Mouse (Mus musculus) heart, adult 8-10 months (tissue): Measurements from ENCODE around the gene Ambra1. TPM values are rescaled to one million over a fixed set of nuclear protein-coding genes. Genes with fewer than 3 reads are reported as not detected.

Source experiments
- DNase-seq: peaks from one replicate; pipeline ENCODE4 v3.0.0; 2022; ENCODE audit warnings: low spot score
- microRNA-seq: library from miRNA; unstranded; fragments of <30 nt; microRNA quantifications from one replicate; pipeline ENCODE4 v1.2.0, GENCODE M21; 2022
- total RNA-seq, 4 experiments: library from RNA; stranded (reverse); gene quantifications; 2 replicates each; pipeline ENCODE4 v1.2.4; 2022

Gene Ambra1
- total RNA-seq, 4 experiments from 2014 or later: 16.2 to 18.1 (median 16.6) TPM

DNA sequence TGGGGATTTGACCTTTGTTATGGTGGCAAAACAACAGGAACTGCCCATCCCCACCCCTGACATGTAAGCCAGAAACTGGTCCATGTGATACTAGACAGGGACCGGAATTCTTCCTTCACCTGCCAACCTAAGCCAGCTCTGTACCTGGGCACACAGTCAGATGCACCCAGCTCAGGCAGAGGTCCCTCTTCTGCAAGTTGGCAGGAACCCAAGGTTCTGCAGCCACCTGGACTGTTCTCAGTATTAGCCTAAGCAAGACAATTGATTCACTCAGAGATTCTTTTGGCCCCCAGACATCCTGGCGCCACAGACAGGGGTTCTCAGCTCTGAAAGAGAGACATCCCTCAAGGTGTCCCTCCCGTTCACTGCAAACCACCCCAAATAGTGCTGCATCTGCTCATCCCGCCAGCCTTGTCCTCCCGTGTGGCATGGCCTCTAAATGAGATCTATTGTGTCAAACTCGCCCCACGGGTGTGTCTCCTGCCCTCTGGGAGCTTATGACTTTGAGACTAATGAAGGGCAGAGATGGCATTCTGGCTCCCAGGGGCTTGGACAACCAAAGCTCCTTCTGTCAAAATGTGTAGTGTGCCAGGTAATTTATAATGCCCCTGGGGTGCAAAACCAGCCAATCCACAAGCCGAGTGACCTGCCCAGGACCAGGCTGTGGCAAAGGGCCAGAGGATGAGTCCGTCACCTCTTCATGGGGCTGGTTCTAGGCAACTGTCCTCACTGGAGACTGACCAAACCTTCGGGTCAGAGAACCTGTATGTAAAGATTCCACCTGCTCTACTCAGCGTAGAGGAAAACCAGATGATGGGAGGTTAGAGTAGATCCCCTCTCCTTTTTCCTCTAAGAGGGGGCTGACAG, 229.8 kb downstream of the Ambra1 start:
- DNase-seq: no peak

DNA sequence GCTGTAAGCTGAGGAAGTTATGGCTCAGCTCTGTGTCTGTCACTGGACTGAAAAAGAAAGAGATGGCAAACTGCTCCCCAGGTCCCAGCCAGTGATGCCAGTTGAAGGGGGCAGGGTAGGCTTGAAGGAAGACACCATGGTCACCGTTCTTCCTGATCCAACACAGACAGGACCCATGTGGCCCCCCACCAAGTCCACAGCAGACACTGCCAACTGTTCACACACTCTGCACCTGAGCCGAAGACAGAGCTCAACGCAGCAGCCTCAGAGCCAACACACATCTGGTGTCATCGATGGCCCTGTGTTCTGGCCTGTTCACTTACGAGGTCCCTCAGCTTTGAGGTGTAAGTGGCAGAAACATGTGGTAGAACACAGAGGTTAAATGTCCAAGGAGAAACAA, 230.5 kb downstream of the Ambra1 start:
- no peak for DNase-seq

DNA sequence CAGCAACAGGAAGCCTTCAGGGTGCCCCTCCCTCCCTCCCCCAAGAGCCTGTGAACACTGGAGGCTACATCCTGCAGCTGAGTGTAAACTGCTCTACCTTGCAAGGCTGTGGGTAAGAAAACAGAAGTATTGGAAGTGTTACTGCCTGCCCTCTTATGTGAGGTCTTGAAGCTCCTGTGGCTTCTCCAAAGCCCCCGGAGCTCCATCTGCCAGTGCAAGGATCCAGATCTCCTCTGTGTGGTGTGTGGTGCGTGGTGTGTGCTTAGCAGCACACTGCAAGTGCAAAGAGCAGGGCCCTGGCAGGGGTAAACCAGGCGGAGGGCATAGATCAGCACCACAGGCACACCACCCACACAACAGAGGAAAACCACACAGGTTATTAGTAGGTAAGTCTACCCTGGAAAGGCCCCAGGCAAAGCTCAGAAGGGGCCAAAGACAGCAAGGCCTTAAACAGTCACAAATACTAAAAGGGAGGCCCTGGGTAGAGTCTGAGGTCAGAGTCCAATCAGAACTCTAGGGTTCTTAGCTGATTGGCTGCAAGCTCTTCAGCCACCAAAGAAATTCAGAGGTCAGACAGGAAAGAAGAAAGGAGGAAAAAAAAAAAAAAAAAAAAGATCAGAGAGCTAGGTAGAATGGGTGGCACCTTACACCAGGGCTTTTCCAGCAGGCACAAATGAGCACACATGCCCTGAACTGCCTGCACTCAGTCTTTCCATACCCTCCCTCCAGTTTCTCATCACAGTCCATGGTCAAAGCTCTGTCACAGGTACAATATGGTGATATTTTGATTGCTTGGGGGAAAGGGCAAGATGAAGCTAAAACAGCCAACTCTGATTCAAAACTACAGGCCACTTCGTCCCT, 232.2 kb downstream of the Ambra1 start:
- DNase-seq: no peak

DNA sequence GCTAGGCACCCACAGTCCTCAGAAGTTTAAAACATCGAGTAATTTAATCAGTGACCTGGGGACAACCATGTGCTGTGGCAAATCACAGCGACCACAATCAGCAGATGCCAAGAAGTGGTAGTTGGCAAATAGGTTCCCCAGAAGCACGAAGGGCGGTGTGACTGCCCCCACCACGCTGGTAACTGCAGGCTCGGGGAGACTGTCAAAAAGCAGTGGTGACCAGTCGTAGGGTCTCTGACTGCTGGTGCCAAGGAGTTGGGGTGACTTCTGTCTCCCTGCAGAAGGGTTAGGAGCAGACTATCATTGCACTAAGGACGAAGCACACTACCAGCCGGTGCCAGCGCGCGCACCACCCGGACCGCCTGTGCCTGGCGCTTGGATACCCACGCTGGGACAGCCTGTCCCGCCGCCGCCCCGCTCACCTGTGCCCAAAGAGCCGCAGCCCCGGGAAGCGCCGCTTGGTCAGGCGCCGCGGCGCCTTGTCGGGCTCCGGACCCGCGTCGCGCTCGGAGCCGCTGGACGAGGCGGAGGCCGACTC, 233.0 kb downstream of the Ambra1 start:
- no peak for DNase-seq

DNA sequence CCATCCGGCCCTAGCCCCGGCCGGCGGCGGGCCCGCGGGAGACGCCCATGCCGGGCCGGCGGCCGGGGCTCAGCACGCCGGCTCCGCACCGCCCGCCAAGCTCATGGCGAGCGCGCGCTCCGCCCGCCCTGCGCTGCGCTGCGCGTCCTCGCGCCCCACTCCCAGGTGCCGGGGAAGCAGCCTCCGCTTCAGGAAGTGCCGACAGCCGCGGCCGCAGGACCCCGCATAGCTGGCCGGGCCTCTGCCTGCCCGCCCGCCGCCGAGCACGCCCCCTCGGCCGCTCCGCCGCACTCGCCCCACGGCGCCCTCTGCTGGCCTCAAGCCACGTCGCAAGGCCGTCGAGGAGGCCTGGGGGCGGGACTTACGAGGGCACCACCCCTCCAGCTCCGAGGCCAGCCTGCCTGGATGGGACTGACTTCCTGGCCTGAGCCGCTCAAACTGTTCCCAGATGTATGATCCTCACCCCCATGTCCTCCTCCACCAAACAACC, 233.6 kb downstream of the Ambra1 start:
- DNase-seq: peak; percentile 96

DNA sequence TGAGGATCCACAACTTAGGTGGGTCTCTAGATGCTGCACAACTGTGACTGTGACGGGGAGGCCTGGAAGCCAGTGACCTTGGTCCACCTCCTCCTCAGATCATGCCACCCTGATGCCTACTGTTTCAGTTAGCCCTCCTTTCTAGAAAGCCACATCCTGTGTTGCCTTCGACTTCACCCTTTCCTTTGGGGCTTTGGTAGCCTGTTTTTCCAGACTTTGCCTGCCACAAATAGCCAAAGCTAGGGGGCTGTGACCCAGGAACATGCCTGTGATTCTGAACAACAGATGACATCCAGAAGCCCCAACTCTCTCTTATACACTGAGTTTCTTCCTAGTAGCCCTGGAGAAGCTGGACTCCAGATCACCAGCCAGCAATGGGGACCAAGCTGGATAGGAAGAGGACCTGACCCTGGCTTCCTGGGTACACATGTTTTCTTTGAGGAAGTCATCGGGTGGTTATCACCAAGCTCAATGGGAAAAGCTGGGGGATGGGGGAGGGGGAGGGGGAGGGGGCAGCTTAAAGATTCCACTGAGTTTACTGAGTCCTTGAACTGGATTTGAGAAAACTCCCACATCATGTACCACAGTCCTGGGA, 234.8 kb downstream of the Ambra1 start:
- no peak for DNase-seq

DNA sequence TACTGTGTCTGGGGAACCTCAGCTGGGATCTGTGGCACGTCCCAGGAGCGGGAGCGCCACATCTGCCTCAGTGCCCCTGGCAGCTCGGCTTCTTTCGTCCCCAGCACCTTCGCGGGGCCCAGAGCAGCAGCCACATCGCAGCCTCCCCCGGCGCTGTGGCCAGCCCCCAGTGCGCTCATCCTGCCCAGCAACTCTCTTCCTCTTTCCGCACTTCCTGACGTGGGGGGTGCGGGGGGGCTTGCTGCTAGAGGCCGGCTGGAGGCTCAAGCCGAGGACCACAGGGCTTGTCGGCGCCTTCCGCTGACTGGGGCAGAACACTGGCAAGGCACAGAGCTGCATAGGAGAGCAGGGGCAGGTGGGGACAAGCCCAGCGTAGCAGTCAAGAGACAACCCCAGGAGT, 235.5 kb downstream of the Ambra1 start:
- DNase-seq: peak; percentile 76

DNA sequence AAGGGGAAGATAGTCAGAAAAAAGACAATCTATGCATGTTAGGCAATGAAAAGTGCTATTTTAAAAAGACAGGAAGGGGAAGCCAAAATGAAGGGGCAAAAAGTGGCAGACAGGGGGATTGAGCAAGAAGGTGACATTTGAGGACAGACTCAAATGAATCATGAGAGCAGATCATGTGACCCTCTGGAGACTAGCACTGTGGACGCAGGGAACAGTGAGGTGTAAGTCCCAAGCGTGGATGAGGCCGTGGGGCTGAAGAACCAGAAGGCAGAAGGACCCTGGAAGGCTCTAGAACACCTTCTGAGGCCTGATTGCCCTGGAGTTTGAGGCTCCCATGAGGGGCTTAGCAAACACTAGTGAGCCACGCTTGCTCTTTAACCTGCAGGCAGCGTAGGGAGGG, 236.4 kb downstream of the Ambra1 start:
- DNase-seq: no peak

DNA sequence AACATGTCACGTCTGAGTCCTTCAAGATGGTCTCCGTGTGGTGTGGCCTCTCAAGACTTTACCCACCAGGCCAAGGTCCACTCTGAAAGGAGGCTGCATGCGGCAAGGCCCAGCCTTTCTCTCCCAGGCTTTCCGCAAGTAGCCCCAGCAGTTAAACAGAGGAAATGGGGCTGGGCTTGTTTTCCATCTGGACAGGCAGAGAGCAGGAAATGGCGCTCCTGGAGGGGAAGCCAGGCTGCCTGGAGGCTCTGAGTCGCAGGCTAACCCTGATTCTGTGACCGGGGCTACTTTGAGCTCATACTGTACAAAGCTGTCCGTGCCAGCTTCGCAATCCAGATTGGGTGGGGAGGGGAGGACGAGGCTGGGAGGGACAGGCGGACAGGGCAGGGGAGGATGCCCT, 238.0 kb downstream of the Ambra1 start:
- DNase-seq: peak; percentile 68

Small RNAs within 50 kb of the gene (microRNA-seq; reads per million reads assigned to microRNA genes)
- gene Mir6999: not detected

Other genes starting within 250 kb of the Ambra1 start
- gene Ckap5, start 203.4 kb upstream of the Ambra1 start, total RNA-seq: 10 to 100 TPM; 44.4 to 51.3 (median 46.8) TPM
- under 1 TPM in 2 of 4 experiments, not detected in 2; 0.16 to 0.25 TPM for gene F2, start 93.7 kb upstream of the Ambra1 start, total RNA-seq
- 1 to 10 TPM; 2.6 to 4.1 (median 2.9) TPM for gene Zfp408, start 80.3 kb upstream of the Ambra1 start, total RNA-seq
- gene Arhgap1, start 80.3 kb upstream of the Ambra1 start, total RNA-seq: 10 to 100 TPM; 20.6 to 24.6 (median 22.2) TPM
- 10 to 100 TPM; 50.7 to 59.6 (median 55.4) TPM for gene Atg13, start 19.6 kb upstream of the Ambra1 start, total RNA-seq
- 1 to 10 TPM; 5.8 to 8.5 (median 6.5) TPM for gene Harbi1, start 19.3 kb upstream of the Ambra1 start, total RNA-seq
- gene Chrm4, start 197.1 kb downstream of the Ambra1 start, total RNA-seq: not detected
- 1 to 10 TPM; 1.5 to 4.3 (median 3.4) TPM for gene Mdk, start 202.2 kb downstream of the Ambra1 start, total RNA-seq
- not detected for gene Gm9821, start 215.6 kb downstream of the Ambra1 start, total RNA-seq
- gene Dgkz, start 245.7 kb downstream of the Ambra1 start, total RNA-seq: 10 to 100 TPM; 31.4 to 49.0 (median 42.7) TPM